Mouse (Mus musculus) hindbrain, embryonic 13.5 days (tissue): ENCODE measurements around the gene Ctla4. TPM values are rescaled to one million over a fixed set of nuclear protein-coding genes. Genes with fewer than 3 reads are reported as not detected.

Experiments
- ATAC-seq: fragments of 200-750 bp; cut with Nextera tagmentation; 2 replicates; pipeline ENCODE4 v1.8.0; 2017; ENCODE audit warnings: moderate TSS enrichment; ENCODE audit not compliant: low FRiP score
- H3K27ac ChIP-seq: fragments of 300-500 bp; sonication (generic); 2 replicates; pipeline ENCODE4 v1.5.1; 2015; ENCODE audit warnings: inconsistent platforms, mild to moderate bottlenecking, moderate library complexity
- H3K27me3 ChIP-seq: fragments of 300-500 bp; sonication (generic); 2 replicates; pipeline ENCODE4 v1.6.1; 2015; ENCODE audit warnings: mild to moderate bottlenecking, inconsistent platforms
- H3K36me3 ChIP-seq: fragments of 300-500 bp; sonication (generic); 2 replicates; pipeline ENCODE4 v1.6.1; 2015; ENCODE audit warnings: mild to moderate bottlenecking, inconsistent platforms
- H3K4me1 ChIP-seq: fragments of 300-500 bp; sonication (generic); replicated peaks from 2 replicates; pipeline ENCODE4 v1.6.1; 2015; ENCODE audit warnings: inconsistent platforms
- H3K4me2 ChIP-seq: fragments of 300-500 bp; sonication (generic); 2 replicates; pipeline ENCODE4 v1.6.1; 2015; ENCODE audit warnings: inconsistent platforms, mild to moderate bottlenecking, moderate library complexity
- H3K4me3 ChIP-seq: fragments of 300-500 bp; sonication (generic); 2 replicates; pipeline ENCODE4 v1.5.1; 2015; ENCODE audit warnings: mild to moderate bottlenecking, inconsistent platforms
- H3K9ac ChIP-seq: fragments of 300-500 bp; sonication (generic); 2 replicates; pipeline ENCODE4 v1.6.1; 2015; ENCODE audit warnings: mild to moderate bottlenecking, inconsistent platforms
- H3K9me3 ChIP-seq: fragments of 300-500 bp; sonication (generic); 2 replicates; pipeline ENCODE4 v1.6.1; 2016; ENCODE audit warnings: inconsistent platforms
- WGBS: fragments of 180-500 bp; shearing (Covaris S2); methylation state at CpG from one replicate; pipeline ENCODE4 v1.1.7; 2015; 5-methylcytosine and 5-hydroxymethylcytosine counted together
- polyA plus RNA-seq: library from polyadenylated mRNA; unstranded; fragments of >200 nt; fragmentation: Nextera tagmentation; extraction: Ambion mirVana; gene quantifications from 2 replicates; pipeline ENCODE4 v1.2.1, GENCODE M21; 2015

The Ctla4 gene
- polyA plus RNA-seq, 1 experiment from 2014 or later, result not detected

GRCm38 (mm10) chr1:60857351-60858220 is 29.2 kb upstream of the Ctla4 start:
- Histone ChIP-seq H3K36me3 (no peaks in the 10 kb centered on the region), H3K4me2 (no peak overlapping the region), H3K4me1 (peaks cover 29% of the 10 kb centered on the region), H3K27ac (peak overlapping the region; percentile 58; the same call in 1 of the 2 replicates), H3K9ac (no peak overlapping the region), H3K27me3 (no peaks in the 10 kb centered on the region), H3K4me3 (no peak overlapping the region), H3K9me3 (no peaks in the 10 kb centered on the region)
- 66% methylated on average over 12 of the region's 12 CpGs for WGBS
- no peak for ATAC-seq

DNA sequence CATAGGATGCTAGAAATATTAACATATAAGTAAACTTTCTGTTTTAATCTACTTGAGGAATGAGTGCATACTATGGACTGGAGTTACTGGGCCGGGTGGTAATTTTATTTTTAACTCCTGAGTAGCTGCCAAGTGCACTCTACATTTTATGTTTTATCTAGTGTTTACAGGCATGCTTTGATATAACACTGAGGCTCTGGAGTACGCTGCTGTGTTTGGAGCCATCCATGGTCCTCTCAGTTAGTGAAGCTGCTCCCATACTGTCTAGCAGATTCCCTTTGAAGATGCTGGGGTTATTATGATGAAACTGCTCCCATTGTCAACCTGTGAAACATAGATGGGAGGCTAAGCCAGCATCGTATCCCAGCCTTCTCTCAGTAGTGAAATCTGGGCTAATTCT is 27.6 kb upstream of the Ctla4 start:
- Histone ChIP-seq H3K36me3 (no peaks in the 10 kb centered on the region), H3K4me3 (no peak overlapping the region), H3K4me1 (peaks cover 38% of the 10 kb centered on the region), H3K9ac (no peak overlapping the region), H3K9me3 (no peaks in the 10 kb centered on the region), H3K27me3 (no peaks in the 10 kb centered on the region), H3K4me2 (no peak overlapping the region), H3K27ac (no peak overlapping the region)
- no peak for ATAC-seq
- 79% methylated on average over 3 of the region's 3 CpGs for WGBS

- Histone ChIP-seq H3K4me1 (peaks cover 38% of the 10 kb centered on the region), H3K4me3 (no peak overlapping the region), H3K27me3 (no peaks in the 10 kb centered on the region), H3K9ac (no peak overlapping the region), H3K36me3 (no peaks in the 10 kb centered on the region), H3K4me2 (no peak overlapping the region), H3K9me3 (no peaks in the 10 kb centered on the region), H3K27ac (no peak overlapping the region)
- 89% methylated on average over 3 of the region's 3 CpGs for WGBS
- ATAC-seq, result no peak
Measured at GRCm38 (mm10) chr1:60859842-60860241, 27.0 kb upstream of the Ctla4 start.

DNA sequence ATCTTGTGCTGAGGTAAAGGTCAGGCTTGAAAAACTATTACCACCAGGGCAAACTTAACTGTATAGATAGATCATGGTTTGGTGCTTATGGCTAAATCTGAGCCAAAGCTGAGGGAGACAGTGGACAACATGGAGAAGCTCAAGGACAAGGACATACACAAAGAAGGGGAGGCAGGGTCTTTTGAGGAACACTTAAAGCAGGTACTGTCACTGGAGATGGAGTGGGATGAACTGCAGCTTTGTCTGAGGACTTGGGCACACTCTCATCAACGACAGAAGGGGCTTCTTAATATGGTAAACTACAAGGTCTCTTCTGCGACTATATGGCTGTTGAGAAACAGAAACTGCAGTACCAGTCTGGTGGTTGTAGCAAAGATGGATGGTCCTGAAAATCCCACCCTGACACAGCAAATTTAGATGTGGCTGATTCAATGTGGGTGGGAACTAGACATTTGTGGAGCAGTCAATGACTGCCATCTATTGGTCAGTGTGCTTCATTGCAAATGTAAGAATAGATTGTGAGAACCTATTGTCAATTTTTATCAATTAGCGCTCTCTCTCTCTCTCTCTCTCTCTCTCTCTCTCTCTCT is 26.3 kb upstream of the Ctla4 start:
- no peaks in the 10 kb centered on the region for H3K27me3 ChIP-seq
- peak overlapping the region; percentile 58 for H3K4me2 ChIP-seq
- H3K4me1 ChIP-seq, result peaks cover 38% of the 10 kb centered on the region
- no peaks in the 10 kb centered on the region for H3K36me3 ChIP-seq
- peak overlapping the region; percentile 88 for H3K27ac ChIP-seq
- ATAC-seq, result peak; percentile 85
- peak overlapping the region; percentile 33 for H3K4me3 ChIP-seq
- no peaks in the 10 kb centered on the region for H3K9me3 ChIP-seq
- H3K9ac ChIP-seq, result peak overlapping the region; percentile 65
- 19% methylated on average over 3 of the region's 3 CpGs for WGBS

GRCm38 (mm10) chr1:60860955-60861354 is 25.8 kb upstream of the Ctla4 start:
- Histone ChIP-seq H3K27me3 (no peaks in the 10 kb centered on the region), H3K9me3 (no peaks in the 10 kb centered on the region), H3K27ac (peak overlapping the region; percentile 88), H3K4me2 (peak overlapping the region; percentile 58), H3K9ac (peak overlapping the region; percentile 65), H3K36me3 (no peaks in the 10 kb centered on the region), H3K4me1 (peaks cover 38% of the 10 kb centered on the region), H3K4me3 (peak overlapping the region; percentile 33)
- ATAC-seq, result peak; percentile 75
- 13% methylated on average over 5 of the region's 5 CpGs for WGBS

DNA sequence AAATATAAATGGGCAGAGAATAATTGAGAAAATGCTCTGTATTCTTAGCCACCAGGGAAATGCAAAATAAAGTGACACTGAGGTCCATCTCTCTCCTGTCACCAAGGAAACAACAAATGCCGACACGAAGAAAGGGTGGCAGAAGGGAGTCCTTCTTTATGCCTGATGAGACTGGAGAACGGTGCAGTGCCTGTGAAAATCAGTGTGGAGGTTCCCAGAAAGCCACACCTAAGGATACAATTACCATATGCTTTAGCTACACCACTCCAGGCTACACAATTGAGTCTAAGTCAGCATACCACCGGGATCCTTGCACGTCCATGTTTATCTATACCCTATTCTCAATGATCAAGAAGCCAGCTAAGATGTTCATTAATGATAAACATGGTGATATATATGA is 25.4 kb upstream of the Ctla4 start:
- Histone ChIP-seq H3K36me3 (no peaks in the 10 kb centered on the region), H3K9ac (peak overlapping the region; percentile 65), H3K27me3 (no peaks in the 10 kb centered on the region), H3K4me2 (peak overlapping the region; percentile 58), H3K4me1 (peaks cover 38% of the 10 kb centered on the region), H3K27ac (peak overlapping the region; percentile 88), H3K9me3 (no peaks in the 10 kb centered on the region), H3K4me3 (peak overlapping the region; percentile 33)
- ATAC-seq, result peak; percentile 38; the same call in 1 of the 2 replicates
- WGBS, result 32% methylated on average over 5 of the region's 5 CpGs

DNA sequence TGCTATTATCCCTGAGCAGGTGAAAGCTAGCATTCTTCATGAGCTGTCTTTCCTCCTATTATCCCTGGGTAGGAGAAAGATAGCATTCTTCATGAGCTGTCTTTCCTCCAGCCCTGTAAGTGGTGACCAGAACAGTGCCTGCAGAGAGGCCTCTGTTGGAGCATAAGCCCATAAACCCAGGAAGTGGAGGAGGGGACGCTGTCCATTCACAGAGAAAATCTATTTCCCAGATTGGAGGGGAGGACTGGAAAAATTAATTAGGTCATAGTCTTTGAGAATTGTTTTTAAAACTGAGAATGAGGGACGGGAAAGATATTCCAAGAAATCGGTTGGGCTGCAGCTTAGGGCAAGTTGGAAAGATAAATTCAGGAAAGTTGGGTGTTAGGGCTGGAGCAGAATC is 24.3 kb upstream of the Ctla4 start:
- Histone ChIP-seq H3K27ac (peak overlapping the region; percentile 68), H3K9me3 (no peaks in the 10 kb centered on the region), H3K27me3 (no peaks in the 10 kb centered on the region), H3K4me1 (peaks cover 38% of the 10 kb centered on the region), H3K4me3 (no peak overlapping the region), H3K9ac (no peak overlapping the region), H3K36me3 (no peaks in the 10 kb centered on the region), H3K4me2 (no peak overlapping the region)
- ATAC-seq, result no peak
- 80% methylated on average over 3 of the region's 3 CpGs for WGBS

DNA sequence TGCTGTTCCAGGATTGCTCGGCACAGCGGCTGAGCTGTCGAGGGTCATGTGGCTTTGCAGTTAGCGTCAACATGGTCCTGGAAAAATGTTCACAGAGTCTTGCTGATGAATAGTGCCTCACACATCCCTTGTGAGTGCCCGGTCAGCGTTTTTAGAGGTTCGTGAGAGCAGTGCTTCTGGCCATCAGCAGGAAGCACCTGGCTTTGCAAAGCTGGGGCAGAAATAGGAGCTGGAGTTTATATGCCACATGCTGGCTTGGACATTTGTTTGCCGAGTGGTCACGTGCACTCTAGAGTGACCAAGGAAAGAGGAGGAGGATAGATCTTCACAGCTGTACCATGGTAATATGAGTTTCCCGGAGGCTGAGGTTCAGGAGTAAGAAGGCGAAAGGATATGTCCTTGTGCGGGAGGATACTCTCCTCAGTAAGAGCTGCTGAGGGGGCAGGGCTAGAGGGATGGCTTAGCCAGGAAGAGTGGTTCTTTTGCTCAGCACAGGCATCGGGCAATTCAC is 23.8 kb upstream of the Ctla4 start:
- Histone ChIP-seq H3K9me3 (no peaks in the 10 kb centered on the region), H3K27me3 (no peaks in the 10 kb centered on the region), H3K9ac (no peak overlapping the region), H3K4me3 (no peak overlapping the region), H3K4me2 (no peak overlapping the region), H3K36me3 (no peaks in the 10 kb centered on the region), H3K4me1 (peaks cover 33% of the 10 kb centered on the region), H3K27ac (peak overlapping the region; percentile 68; the same call in 1 of the 2 replicates)
- 65% methylated on average over 13 of the region's 13 CpGs for WGBS
- ATAC-seq, result no peak

DNA sequence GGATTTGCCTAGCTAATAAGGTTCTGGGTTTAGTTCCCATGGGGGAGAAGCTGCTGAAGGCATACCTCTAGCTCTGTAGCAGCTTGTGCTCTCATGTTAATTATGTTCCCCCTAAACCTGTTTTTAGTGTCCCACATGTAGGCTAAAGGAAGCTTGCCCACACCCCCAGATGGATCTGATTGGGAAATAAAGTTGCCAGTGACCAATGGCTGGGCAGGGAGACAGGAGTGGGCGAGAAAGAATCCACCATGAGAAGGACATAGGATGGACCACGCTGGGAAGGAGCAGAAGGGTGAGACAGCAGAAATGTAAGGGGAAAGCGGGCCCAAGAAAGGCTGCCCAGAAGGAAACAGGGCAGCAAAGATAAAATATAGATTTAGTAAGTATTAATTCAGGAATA is 23.1 kb upstream of the Ctla4 start:
- Histone ChIP-seq H3K4me1 (peaks cover 29% of the 10 kb centered on the region), H3K27me3 (no peaks in the 10 kb centered on the region), H3K36me3 (no peaks in the 10 kb centered on the region), H3K9me3 (no peaks in the 10 kb centered on the region), H3K4me2 (no peak overlapping the region), H3K9ac (no peak overlapping the region), H3K4me3 (no peak overlapping the region), H3K27ac (no peak overlapping the region)
- WGBS, result 87% methylated on average over 3 of the region's 3 CpGs
- no peak for ATAC-seq

- Histone ChIP-seq H3K4me2 (no peak overlapping the region), H3K27me3 (no peaks in the 10 kb centered on the region), H3K36me3 (no peaks in the 10 kb centered on the region), H3K9ac (no peak overlapping the region), H3K4me1 (peaks cover 28% of the 10 kb centered on the region), H3K27ac (no peak overlapping the region), H3K9me3 (no peaks in the 10 kb centered on the region), H3K4me3 (no peak overlapping the region)
- no peak for ATAC-seq
- 93% methylated on average over 2 of the region's 2 CpGs for WGBS
Measured at GRCm38 (mm10) chr1:60865167-60865566, 21.6 kb upstream of the Ctla4 start.

- Histone ChIP-seq H3K9ac (no peak overlapping the region), H3K9me3 (no peaks in the 10 kb centered on the region), H3K4me3 (no peak overlapping the region), H3K4me1 (peaks cover 23% of the 10 kb centered on the region), H3K27me3 (no peaks in the 10 kb centered on the region), H3K4me2 (no peak overlapping the region), H3K36me3 (no peaks in the 10 kb centered on the region), H3K27ac (no peak overlapping the region)
- 77% methylated on average over 5 of the region's 5 CpGs for WGBS
- no peak for ATAC-seq
Measured at GRCm38 (mm10) chr1:60866043-60866442, 20.8 kb upstream of the Ctla4 start.

DNA sequence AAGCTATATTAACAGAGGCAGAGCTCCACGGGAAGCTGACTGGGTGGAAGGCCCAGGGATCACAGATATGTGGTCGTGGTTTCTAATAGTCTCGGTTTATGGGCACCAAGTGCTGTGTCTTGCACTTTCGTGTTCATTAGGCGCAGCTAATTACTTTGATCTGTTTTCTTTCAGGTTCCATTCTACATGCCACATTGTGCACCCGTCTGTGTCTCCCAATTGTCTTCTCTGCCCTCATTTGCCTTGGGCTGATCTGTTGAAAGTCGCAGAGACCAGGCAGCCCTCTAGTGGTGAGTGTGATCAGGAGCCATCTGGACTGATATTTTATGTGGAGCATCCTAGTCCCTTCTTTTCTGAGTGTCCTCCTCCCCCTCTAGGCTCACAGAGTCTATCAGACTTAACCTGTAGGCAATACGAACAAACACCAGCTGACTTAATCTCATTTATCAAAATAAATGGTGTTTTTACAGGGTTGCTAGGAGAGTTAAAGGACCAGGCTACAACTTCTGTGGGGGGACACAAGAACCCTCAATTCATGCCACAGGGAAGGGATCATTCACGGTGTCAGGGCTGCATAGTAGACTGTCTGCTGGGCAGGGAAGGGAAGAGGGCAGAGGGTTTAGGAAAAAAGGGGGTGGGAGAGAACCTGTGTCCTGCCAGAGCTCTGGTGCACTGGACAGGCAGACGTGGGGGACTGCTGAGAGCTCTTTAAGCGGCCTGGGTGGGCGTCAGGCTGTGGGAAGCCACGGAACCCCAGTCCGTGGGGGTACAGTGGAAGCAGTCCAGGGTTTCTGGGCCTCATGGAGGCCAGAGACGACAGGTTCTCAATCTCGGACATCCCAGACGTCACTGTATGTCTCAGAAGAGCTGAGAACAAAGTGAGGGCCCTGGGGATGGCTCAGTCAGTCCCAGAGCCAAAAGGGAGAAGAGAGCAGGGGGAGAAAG is 18.2 kb upstream of the Ctla4 start:
- no peaks in the 10 kb centered on the region for H3K27me3 ChIP-seq
- WGBS, result 59% methylated on average over 17 of the region's 17 CpGs
- peaks cover 3% of the 10 kb centered on the region for H3K4me1 ChIP-seq
- ATAC-seq, result peak; percentile 59
- H3K4me3 ChIP-seq, result no peak overlapping the region
- no peaks in the 10 kb centered on the region for H3K9me3 ChIP-seq
- no peak overlapping the region for H3K4me2 ChIP-seq
- no peaks in the 10 kb centered on the region for H3K36me3 ChIP-seq
- H3K9ac ChIP-seq, result no peak overlapping the region
- H3K27ac ChIP-seq, result no peak overlapping the region
